Mouse (Mus musculus): Measurements from ENCODE around the gene Slbp. TPM values are rescaled to one million over a fixed set of nuclear protein-coding genes. Genes with fewer than 3 reads are reported as not detected.

Slbp gene
- total RNA-seq (2021): 48.6 and 54.7 TPM in 2 replicates
- long read RNA-seq, transcript Slbp-201 (8 exons, 1,906 nt): major isoform, 38 of 57 reads
- long read RNA-seq, partial matches to known transcripts: 12 of 57 reads
- long read RNA-seq, other reads (novel, unspliced or antisense): 6 of 57 reads

GRCm38 (mm10) chr5:33651921-33652782 is at the start of gene Slbp:
TSS of gene Slbp (minus strand) at chr5:33652574.
- peak; percentile 95 for DNase-seq

GRCm38 (mm10) chr5:33701832-33702231 is 49.5 kb upstream of the Slbp start:
- no peak for DNase-seq

DNA sequence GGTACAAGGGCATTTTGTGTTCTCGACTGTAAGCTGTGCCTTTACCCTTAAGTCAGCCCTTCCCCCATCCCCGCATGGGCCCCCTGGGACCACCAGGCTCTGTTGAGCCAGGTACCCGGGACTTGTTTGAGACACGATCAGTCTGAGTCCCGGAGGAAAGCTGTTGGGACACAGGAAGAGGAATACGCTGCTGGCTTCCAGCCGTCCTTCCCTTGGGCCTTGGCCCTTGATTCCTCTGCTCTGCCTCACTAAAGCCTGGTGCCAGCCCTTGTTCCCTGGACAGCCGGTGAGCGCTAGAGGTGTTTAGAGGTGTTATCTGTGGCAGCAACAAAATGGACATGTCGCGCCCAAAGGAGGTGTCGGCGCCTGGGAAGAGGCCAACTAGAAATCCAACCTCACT is 47.6 kb upstream of the Slbp start:
- no peak for DNase-seq

DNA sequence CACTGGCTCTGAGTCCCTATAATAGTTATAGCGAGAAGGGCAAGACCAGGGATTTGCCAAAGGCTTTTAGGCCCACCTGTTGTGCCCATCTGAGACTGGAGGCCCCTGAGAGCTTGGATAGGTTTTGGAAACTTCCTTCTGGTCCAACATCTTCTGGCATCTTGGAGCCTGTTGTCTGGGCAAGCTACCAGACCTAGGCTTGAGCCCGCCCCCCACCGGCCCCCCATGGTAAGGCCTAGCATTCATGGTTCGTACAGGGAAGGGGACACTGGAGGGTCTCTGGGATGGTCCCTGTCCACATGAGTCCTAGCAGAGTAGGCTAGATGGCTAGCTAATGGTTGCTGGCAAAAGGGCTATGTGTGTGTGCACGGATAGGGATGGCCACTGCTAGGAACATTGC is 46.3 kb upstream of the Slbp start:
- no peak for DNase-seq

- DNase-seq: no peak
These were observed 45.7 kb upstream of the Slbp start for GRCm38 (mm10) chr5:33697947-33698512.

DNA sequence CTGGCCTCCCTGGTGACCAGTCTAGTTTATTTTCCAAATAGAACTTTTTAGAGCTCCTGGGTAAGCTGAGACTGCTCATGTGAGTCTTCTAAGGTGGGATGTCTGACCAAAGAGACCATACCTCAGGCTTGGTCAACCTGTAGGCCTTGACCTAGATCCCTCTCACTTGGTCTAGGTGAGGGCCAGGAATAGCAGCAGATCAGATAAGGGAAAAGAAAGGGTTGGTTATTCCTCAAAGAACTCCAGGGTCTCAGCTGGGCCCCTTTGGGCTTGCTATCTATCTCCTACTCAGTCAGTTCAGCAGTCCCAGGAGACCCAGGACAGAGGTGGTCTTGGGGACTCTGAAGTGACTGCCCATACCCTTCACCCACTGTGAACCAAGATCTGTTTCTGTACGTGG is 45.2 kb upstream of the Slbp start:
- DNase-seq: no peak

- no peak for DNase-seq
These were observed 44.1 kb upstream of the Slbp start for GRCm38 (mm10) chr5:33696430-33696829.

GRCm38 (mm10) chr5:33695718-33696121 is 43.3 kb upstream of the Slbp start:
- DNase-seq: no peak

GRCm38 (mm10) chr5:33694848-33695717 is 42.7 kb upstream of the Slbp start:
- DNase-seq: peak; percentile 27

DNA sequence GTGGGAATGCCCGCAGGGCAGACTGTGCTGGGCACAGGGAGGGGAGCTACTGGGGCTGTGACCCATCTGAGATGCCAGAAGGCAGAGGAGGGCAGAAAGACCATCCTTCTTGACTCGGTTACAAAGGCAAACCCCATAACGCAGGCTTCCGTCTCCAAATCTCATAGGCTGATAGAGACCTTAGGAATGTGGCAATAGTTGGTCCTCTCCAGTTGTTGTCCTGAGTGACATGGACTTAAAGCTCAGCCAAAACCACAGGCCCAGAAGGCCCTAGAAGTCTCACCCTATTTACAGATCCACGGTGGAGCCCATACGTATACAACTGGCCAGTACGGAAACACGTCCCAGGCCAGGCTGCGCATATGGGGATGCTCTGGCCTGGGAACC is 42.1 kb upstream of the Slbp start:
- no peak for DNase-seq

DNA sequence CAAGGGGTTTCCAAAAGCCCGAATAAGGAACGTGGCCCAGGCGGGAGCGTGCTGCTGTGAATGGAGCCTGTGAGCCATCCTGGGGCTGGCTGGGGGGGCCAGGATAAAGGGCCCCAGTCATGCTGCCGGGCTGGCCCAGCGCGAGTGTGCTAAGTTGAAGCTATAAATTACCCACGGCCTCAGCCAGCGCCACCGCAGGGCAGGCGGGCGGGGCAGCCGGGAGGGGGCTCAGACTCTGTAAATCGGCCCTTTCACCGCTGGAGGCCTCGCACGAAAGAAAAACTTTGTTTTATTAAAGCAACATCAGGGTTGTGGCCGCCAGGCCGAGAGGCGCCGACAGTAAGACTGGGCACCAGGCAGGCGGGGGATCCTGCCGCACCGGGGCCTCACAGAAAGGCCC is 40.0 kb upstream of the Slbp start:
- no peak for DNase-seq

- DNase-seq: no peak
These were observed 37.7 kb upstream of the Slbp start for GRCm38 (mm10) chr5:33689852-33690645.

DNA sequence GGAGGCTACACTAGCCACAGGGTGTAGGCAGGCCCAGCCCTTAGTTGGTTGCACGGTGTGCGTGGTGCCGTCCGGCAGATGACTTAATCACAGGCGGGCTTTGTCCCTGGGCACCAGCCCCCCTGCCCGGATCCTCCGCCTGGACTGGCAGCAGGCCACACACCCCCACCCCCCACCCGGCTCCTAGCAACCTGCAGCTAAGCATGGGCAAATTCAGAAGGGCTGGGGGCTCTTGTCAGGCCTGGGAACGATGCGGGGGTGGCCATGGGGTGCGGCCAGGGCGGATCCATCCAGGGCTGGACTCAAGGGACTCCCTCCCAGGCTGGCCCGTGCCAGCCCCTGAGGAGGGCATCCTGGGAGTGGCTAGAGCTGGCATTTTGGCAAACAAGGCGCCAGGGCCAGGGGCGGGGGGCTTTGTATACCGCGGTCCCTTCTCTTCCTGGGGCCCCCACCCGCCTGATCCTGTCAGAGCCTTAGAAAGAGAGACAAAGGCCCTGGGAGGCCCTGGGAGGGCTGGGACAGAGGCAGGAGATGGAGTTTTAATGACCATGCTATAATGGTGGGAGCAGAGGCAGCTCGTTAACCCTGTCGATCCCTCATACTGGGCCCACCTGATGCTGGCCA is 37.0 kb upstream of the Slbp start:
- no peak for DNase-seq

- no peak for DNase-seq
These were observed 36.2 kb upstream of the Slbp start for GRCm38 (mm10) chr5:33688278-33689220.

- no peak for DNase-seq
These were observed 34.8 kb upstream of the Slbp start for GRCm38 (mm10) chr5:33687142-33687541.

DNA sequence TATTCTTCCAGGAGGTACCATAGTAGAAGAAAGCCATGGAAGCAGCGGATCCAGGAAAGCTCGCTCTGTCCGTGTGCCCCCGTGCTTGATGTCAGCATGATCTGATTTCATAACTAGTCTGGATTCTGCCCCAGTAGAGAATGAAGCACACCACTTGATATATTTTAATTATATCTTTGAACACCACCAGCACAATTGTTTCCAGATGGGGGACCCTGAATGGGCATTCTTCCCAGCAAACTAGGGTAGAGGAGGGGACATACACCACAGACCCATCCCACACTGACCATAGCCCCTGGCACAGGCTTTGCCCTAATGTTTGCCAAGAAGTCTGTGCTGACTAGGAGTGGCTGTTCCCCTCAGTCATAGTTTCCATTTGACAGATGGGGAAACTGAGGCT is 32.6 kb upstream of the Slbp start:
- DNase-seq: no peak

- no peak for DNase-seq
These were observed 31.7 kb upstream of the Slbp start for GRCm38 (mm10) chr5:33683897-33684652.

DNA sequence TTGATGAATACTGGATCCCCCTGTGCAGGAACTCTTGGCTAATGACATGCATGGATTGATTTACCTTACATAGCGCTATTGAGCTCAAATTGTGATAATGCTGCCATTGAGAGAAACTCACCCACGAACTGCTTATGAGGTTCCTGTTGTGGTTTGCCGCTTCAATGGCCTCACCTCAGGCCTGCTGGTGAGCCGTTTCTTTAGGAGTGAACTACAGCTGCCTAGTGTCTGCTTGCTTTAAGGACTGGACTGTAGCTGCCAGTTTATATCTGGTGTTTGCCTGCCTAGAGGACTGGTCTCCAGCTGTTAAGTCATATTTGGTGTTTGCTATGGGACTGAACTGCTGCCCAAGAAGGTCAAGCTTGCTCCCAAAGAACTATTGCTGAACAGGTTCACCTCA is 30.6 kb upstream of the Slbp start:
- DNase-seq: no peak

DNA sequence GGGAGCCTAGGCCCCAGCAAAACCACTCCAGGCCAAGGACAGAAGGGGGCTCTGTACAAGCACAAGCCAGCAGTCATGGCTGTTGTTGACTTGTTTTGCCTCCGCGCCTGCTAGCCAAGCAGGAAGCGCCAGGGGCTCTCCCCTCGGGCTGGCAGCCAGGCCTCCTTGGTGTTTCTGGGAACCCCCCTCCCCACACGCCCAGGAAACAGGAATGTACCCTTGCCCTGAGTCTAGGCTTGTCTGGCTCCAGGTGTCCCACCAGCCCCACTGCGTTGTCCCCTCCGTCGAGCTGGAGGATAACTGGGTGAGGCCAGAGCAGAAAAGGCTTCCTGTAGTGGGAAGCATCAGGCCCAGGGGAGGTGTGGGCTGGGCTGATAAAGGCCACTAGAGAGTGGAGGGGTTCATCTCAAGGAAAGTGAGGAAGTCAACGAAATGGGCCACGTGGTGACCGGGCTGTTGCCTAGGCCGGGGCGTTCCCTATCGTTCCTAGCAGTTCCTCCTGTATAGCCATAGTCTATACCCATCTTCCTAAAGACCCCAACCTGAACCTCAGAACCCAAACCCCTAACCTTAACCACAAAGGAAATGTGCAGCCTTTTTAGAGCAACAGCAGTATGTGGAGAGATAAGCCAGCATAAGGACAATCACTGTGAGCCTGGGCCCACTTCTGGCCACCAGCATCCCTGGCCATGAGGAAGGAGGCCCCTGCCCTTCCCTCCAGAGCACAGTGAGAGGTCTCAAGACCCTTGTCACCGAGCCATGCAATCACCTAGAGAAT is 29.4 kb upstream of the Slbp start:
- no peak for DNase-seq
